Mouse (Mus musculus) cerebellum, postnatal 14 days (tissue): ENCODE results near the gene Olfr1360.

Experiments used
- DNase-seq, 2 experiments: peaks; one replicate each; pipeline ENCODE4 v3.0.0; 2021; ENCODE audit warnings: mixed read lengths in 2 of 2

The Olfr1360 gene

DNA sequence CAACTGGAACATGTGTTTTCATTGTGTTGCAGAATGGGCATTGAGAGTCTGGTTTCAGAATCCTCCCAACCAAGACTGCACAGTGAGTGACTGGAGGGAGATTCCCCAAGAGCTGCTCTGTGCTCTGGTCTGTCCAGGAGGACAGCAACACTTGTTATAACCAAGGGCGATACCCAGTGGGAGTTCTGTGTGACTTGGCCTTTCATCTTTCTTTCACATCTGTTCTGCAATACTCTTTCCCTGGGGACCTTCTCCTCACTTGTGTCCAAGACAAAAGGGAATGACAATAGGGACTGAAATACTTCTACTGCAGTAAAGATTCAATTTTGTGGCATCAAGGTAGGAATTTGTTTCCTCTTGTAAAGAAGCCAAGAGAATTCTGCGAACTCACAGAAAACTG lies 34.8 kb downstream of the Olfr1360 start, which contains the start of gene Olfr11:
TSS of gene Olfr11 (minus strand) at position 101 of the 400 bp plus-strand sequence.
- DNase-seq: no peak
